In the genomic region with DNA sequence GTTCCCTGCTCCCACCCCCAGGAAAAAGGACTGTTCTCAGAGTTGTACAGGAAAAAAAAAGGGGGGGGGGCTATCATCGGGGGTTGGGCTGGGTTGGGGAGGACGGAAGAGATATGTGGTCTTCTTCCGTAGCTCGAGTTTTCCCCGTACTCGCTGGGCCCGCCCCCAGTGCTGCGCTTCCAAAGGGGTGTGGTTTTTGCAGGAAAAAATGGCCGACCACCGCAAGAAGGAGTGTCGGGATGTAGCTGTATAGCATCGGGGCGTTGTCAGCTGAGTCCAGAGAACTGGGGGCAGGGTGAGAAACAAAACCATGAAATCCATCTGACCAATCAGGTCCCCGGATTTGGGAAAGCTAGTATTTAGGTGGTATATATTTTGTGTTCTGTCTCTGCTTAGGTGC, we compare ENCODE assay signal across 8 mouse cellular contexts. TPM values are rescaled to one million over a fixed set of nuclear protein-coding genes. Genes with fewer than 3 reads are reported as not detected.
DNase-seq lines count a peak whose midpoint lies in the region; ATAC-seq and TF ChIP-seq lines count a peak whose summit lies in the region.

No protein-coding gene starts in this region.

- no peaks in the 10 kb centered on the region for H3K36me3 ChIP-seq in spleen, adult 2 months (ENCODE audit: control insufficient read depth, insufficient read depth, low read length)
- no peaks in the 10 kb centered on the region for H3K36me3 ChIP-seq in intestine, postnatal 0 days (ENCODE audit: control insufficient read depth, insufficient read depth)
- peaks cover 32% of the 10 kb centered on the region for H3K36me3 ChIP-seq in megakaryocyte, embryonic 14.5 days (replicated peaks; ENCODE audit: low read length)

- 22% methylated on average over 14 of the region's 14 CpGs for WGBS in spleen, adult 2 months
- 21% methylated on average over 14 of the region's 14 CpGs for WGBS in intestine, postnatal 0 days

- intact Hi-C loops in left cerebral cortex, postnatal 25 days (cut with DNase I): loop anchor here (1.0 to 5.0 kb wide), 4 partner anchors 21 to 106 kb away; partner anchors contain the start of gene Armcx4

- H3K9ac ChIP-seq in intestine, postnatal 0 days (ENCODE audit: low read depth, low read length): peak overlapping the region; percentile 40; the same call in 1 of the 2 replicates

- no peaks in the 10 kb centered on the region for H3K9me3 ChIP-seq in intestine, postnatal 0 days (ENCODE audit: control insufficient read depth)
- H3K9me3 ChIP-seq in megakaryocyte, embryonic 14.5 days: no peaks in the 10 kb centered on the region

- TF ChIP-seq CTCF in spleen, adult 2 months (IDR thresholded peaks at IDR 0.05; ENCODE audit: extremely low read depth, insufficient read depth, insufficient read length, insufficient replicate concordance): no peak
- TF ChIP-seq CTCF in intestine, postnatal 0 days (IDR thresholded peaks at IDR 0.05; ENCODE audit: low read depth): no peak

- H3K4me2 ChIP-seq in intestine, postnatal 0 days (replicated peaks; ENCODE audit: low read depth): peak overlapping the region; percentile 71

- H3K27ac ChIP-seq in spleen, adult 2 months (ENCODE audit: insufficient read depth, low read length): no peak overlapping the region
- H3K27ac ChIP-seq in intestine, postnatal 0 days (ENCODE audit: low read depth, low read length): no peak overlapping the region

- DNase-seq in spleen, adult 2 months (ENCODE audit: low read depth in 1 of 2, low spot score in 2 of 2): no peak
- no peak for DNase-seq in spleen, adult 18-20 months
- DNase-seq in embryo, embryonic 11 days: peak; percentile 78
- peak; percentile 95 for DNase-seq in heart, adult 11 months
- DNase-seq in left cerebral cortex, postnatal 25 days (ENCODE audit: low spot score in 2 of 2): peak; percentile 51 to 74
- peak; percentile 60 for DNase-seq in right cerebral cortex, postnatal 25 days

- H3K4me1 ChIP-seq in spleen, adult 2 months (ENCODE audit: control insufficient read depth, insufficient read depth, insufficient read length): no peaks in the 10 kb centered on the region; the same call in 1 of the 2 replicates
- H3K4me1 ChIP-seq in intestine, postnatal 0 days (replicated peaks; ENCODE audit: control insufficient read depth, insufficient read depth, low read length): no peaks in the 10 kb centered on the region
- peaks cover 6% of the 10 kb centered on the region for H3K4me1 ChIP-seq in megakaryocyte, embryonic 14.5 days

- peak overlapping the region; percentile 33 for H3K4me3 ChIP-seq in spleen, adult 2 months (ENCODE audit: extremely low read depth, insufficient read depth, insufficient read length)
- peak overlapping the region; percentile 46 for H3K4me3 ChIP-seq in intestine, postnatal 0 days (ENCODE audit: low read depth, low read length)
- peak overlapping the region; percentile 93 for H3K4me3 ChIP-seq in megakaryocyte, embryonic 14.5 days (replicated peaks)

- TF ChIP-seq POLR2A in spleen, adult 2 months (IDR thresholded peaks at IDR 0.05; ENCODE audit: low read depth, low read length): no peak

- ATAC-seq in intestine, postnatal 0 days: peak; percentile 74

- no peaks in the 10 kb centered on the region for H3K27me3 ChIP-seq in spleen, adult 2 months (ENCODE audit: control insufficient read depth, insufficient read depth, low read length)
- H3K27me3 ChIP-seq in intestine, postnatal 0 days (replicated peaks; ENCODE audit: control insufficient read depth, insufficient read depth, low read length): no peaks in the 10 kb centered on the region
- H3K27me3 ChIP-seq in megakaryocyte, embryonic 14.5 days (replicated peaks): peaks cover 6% of the 10 kb centered on the region

RNA-seq across cellular contexts. Expression of gene Armcx1, which starts 0.8 kb away (rescaled TPM):
- 0.46 and 1.1 TPM in 2 replicates for polyA plus RNA-seq in spleen, adult 2 months (2012; rRNA removed)
- 12.1 and 12.9 TPM in 2 replicates for polyA plus RNA-seq in intestine, postnatal 0 days (2015; fragmentation: Nextera tagmentation; extraction: Ambion mirVana)
- 10 to 100 TPM; 60.0 to 68.0 TPM for total RNA-seq in left cerebral cortex, postnatal 25 days (2021)
- polyA plus RNA-seq in megakaryocyte, embryonic 14.5 days (2012; ENCODE audit: insufficient read depth, low replicate concordance): 3.0 and 6.6 TPM in 2 replicates

RNA-seq across cellular contexts. Expression of gene Armcx4, which starts 32.2 kb away (rescaled TPM):
- 0.28 and 0.39 TPM in 2 replicates for polyA plus RNA-seq in spleen, adult 2 months (2012; rRNA removed)
- 1.2 and 1.4 TPM in 2 replicates for polyA plus RNA-seq in intestine, postnatal 0 days (2015; fragmentation: Nextera tagmentation; extraction: Ambion mirVana)
- total RNA-seq in left cerebral cortex, postnatal 25 days (2021): 10 to 100 TPM; 37.7 to 39.5 TPM
- polyA plus RNA-seq in megakaryocyte, embryonic 14.5 days (2012; ENCODE audit: insufficient read depth, low replicate concordance): 0.16 and 0.19 TPM in 2 replicates

RNA-seq across cellular contexts. Expression of gene Armcx6, which starts 32.7 kb away (rescaled TPM):
- polyA plus RNA-seq in spleen, adult 2 months (2012; rRNA removed): 0.74 and 0.95 TPM in 2 replicates
- 6.3 and 8.3 TPM in 2 replicates for polyA plus RNA-seq in intestine, postnatal 0 days (2015; fragmentation: Nextera tagmentation; extraction: Ambion mirVana)
- total RNA-seq in left cerebral cortex, postnatal 25 days (2021): 1 to 10 TPM; 4.2 to 5.8 TPM
- polyA plus RNA-seq in megakaryocyte, embryonic 14.5 days (2012; ENCODE audit: insufficient read depth, low replicate concordance): 4.5 and 6.4 TPM in 2 replicates

RNA-seq across cellular contexts. Expression of gene Armcx3, which starts 37.9 kb away (rescaled TPM):
- 1.6 and 1.9 TPM in 2 replicates for polyA plus RNA-seq in spleen, adult 2 months (2012; rRNA removed)
- 38.1 and 38.6 TPM in 2 replicates for polyA plus RNA-seq in intestine, postnatal 0 days (2015; fragmentation: Nextera tagmentation; extraction: Ambion mirVana)
- total RNA-seq in left cerebral cortex, postnatal 25 days (2021): 10 to 100 TPM; 75.0 to 85.0 TPM
- 3.3 TPM in 1 of 2 replicates, not detected in the other for polyA plus RNA-seq in megakaryocyte, embryonic 14.5 days (2012; ENCODE audit: insufficient read depth, low replicate concordance)

Comparison
In these comparisons a context has a peak if more than half of its experiments do, and no peak if none do; other contexts are left out.
1. DNase-seq: peak in embryo, embryonic 11 days (single experiment), heart, adult 11 months (single experiment), left cerebral cortex, postnatal 25 days (2 of 2) and right cerebral cortex, postnatal 25 days (single experiment); none in spleen, adult 2 months (0 of 2) and spleen, adult 18-20 months (0 of 2).
2. H3K4me3 ChIP-seq: peak in every context shown above with its lines; median percentile 93 in megakaryocyte, embryonic 14.5 days; 46 in intestine, postnatal 0 days; 33 in spleen, adult 2 months.